Mouse (Mus musculus) midbrain, embryonic 10.5 days (tissue): ENCODE measurements around the gene Syngr3. TPM values are rescaled to one million over a fixed set of nuclear protein-coding genes. Genes with fewer than 3 reads are reported as not detected.

Source experiments
- DNase-seq: peaks from one replicate; pipeline ENCODE4 v3.0.0-alpha.2; 2017; ENCODE audit warnings: low spot score
- H3K27ac ChIP-seq: fragments of 300-500 bp; sonication (generic); replicated peaks from 2 replicates; pipeline ENCODE4 v1.5.1; 2016; ENCODE audit warnings: mild to moderate bottlenecking
- H3K27me3 ChIP-seq: fragments of 300-500 bp; sonication (generic); 2 replicates; pipeline ENCODE4 v1.6.1; 2016; ENCODE audit warnings: low read depth, mild to moderate bottlenecking; ENCODE audit not compliant: poor library complexity, severe bottlenecking
- H3K36me3 ChIP-seq: fragments of 300-500 bp; sonication (generic); 2 replicates; pipeline ENCODE4 v1.6.1; 2016; ENCODE audit warnings: mild to moderate bottlenecking, moderate library complexity
- H3K4me1 ChIP-seq: fragments of 300-500 bp; sonication (generic); 2 replicates; pipeline ENCODE4 v1.6.1; 2016
- H3K4me3 ChIP-seq: fragments of 300-500 bp; sonication (generic); 2 replicates; pipeline ENCODE4 v1.5.1; 2016; ENCODE audit warnings: mild to moderate bottlenecking, moderate library complexity
- H3K9me3 ChIP-seq: fragments of 300-500 bp; sonication (generic); replicated peaks from 2 replicates; pipeline ENCODE4 v1.6.1; 2016; ENCODE audit warnings: mild to moderate bottlenecking
- WGBS: fragments of 180-500 bp; shearing (Covaris S2); methylation state at CpG from one replicate; pipeline ENCODE4 v1.1.7; 2016; 5-methylcytosine and 5-hydroxymethylcytosine counted together
- polyA plus RNA-seq: library from polyadenylated mRNA; unstranded; fragments of >200 nt; fragmentation: Nextera tagmentation; extraction: Ambion mirVana; gene quantifications from 2 replicates; pipeline ENCODE4 v1.2.1, GENCODE M21; 2016

The Syngr3 gene
- polyA plus RNA-seq, 1 experiment from 2014 or later = 10.3 TPM

GRCm38 (mm10) chr17:24716166-24716682 is 26.5 kb upstream of the Syngr3 start:
- H3K4me3 ChIP-seq = no peak overlapping the region

GRCm38 (mm10) chr17:24715556-24715955 is 25.8 kb upstream of the Syngr3 start:
- 25% methylated on average over 6 of the region's 6 CpGs for WGBS
- DNase-seq = no peak
- H3K9me3 ChIP-seq = no peaks in the 10 kb centered on the region
- no peak overlapping the region for H3K4me3 ChIP-seq
- H3K36me3 ChIP-seq = peaks cover 31% of the 10 kb centered on the region
- no peaks in the 10 kb centered on the region for H3K27me3 ChIP-seq
- no peak overlapping the region for H3K27ac ChIP-seq
- H3K4me1 ChIP-seq = peaks cover 20% of the 10 kb centered on the region

More at GRCm38 (mm10) chr17:24716166-24716682, 26.5 kb upstream of the Syngr3 start:
- no peak overlapping the region for H3K27ac ChIP-seq
- peaks cover 25% of the 10 kb centered on the region for H3K4me1 ChIP-seq
- no peaks in the 10 kb centered on the region for H3K27me3 ChIP-seq
- DNase-seq = no peak
- H3K36me3 ChIP-seq = peaks cover 37% of the 10 kb centered on the region
- 95% methylated on average over 15 of the region's 15 CpGs for WGBS
- H3K9me3 ChIP-seq = no peaks in the 10 kb centered on the region

- Histone ChIP-seq H3K36me3 (peaks cover 25% of the 10 kb centered on the region), H3K4me1 (peaks cover 22% of the 10 kb centered on the region), H3K4me3 (no peak overlapping the region), H3K9me3 (no peaks in the 10 kb centered on the region), H3K27me3 (no peaks in the 10 kb centered on the region), H3K27ac (no peak overlapping the region)
- 43% methylated on average over 2 of the region's 2 CpGs for WGBS
- no peak for DNase-seq
Measured at GRCm38 (mm10) chr17:24708646-24709045, 18.9 kb upstream of the Syngr3 start.

GRCm38 (mm10) chr17:24707801-24708425 is 18.2 kb upstream of the Syngr3 start:
- Histone ChIP-seq H3K27ac (peak overlapping the region; percentile 87), H3K36me3 (peaks cover 31% of the 10 kb centered on the region), H3K4me3 (peak overlapping the region; percentile 89), H3K27me3 (no peaks in the 10 kb centered on the region), H3K9me3 (no peaks in the 10 kb centered on the region), H3K4me1 (peaks cover 22% of the 10 kb centered on the region)
- 7% methylated on average over 24 of the region's 24 CpGs for WGBS
- DNase-seq = no peak

GRCm38 (mm10) chr17:24706982-24707800 is 17.4 kb upstream of the Syngr3 start, which contains the start of gene Tbl3:
TSS of gene Tbl3 (minus strand) at chr17:24707660.
- Histone ChIP-seq H3K4me1 (peaks cover 22% of the 10 kb centered on the region), H3K27ac (peak within 1 kb of the TSS; percentile 87), H3K9me3 (no peaks in the 10 kb centered on the region), H3K27me3 (no peaks in the 10 kb centered on the region), H3K36me3 (peaks cover 39% of the 10 kb centered on the region), H3K4me3 (peak within 1 kb of the TSS; percentile 89)
- 4% methylated on average over 32 of the region's 32 CpGs for WGBS
- peak; percentile 94 for DNase-seq

DNA sequence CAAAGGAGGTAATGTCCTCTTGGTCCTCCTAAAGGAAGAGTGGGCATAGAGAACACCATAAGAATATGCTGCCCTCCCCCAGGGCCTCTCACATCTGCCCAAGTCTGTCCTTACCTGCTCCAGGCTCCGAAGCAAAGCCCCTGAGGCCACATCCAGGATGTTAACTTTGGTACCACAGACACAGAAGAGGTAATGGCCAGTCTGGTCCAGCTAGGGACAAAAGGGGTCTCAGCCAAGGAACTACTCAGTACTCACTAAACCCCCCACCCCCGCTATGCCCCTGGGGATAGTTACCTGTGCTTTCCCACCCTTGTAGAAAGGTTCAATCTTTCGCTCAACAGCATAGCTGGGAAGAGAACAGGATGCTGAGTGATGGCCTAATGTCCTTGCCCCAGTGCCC is 16.1 kb upstream of the Syngr3 start:
- no peak for DNase-seq
- Histone ChIP-seq H3K4me3 (peak overlapping the region; percentile 89), H3K9me3 (no peaks in the 10 kb centered on the region), H3K27me3 (no peaks in the 10 kb centered on the region), H3K4me1 (peaks cover 22% of the 10 kb centered on the region), H3K27ac (no peak overlapping the region), H3K36me3 (peaks cover 52% of the 10 kb centered on the region)
- WGBS = 91% methylated on average over 3 of the region's 3 CpGs

- Histone ChIP-seq H3K36me3 (peaks cover 68% of the 10 kb centered on the region), H3K4me3 (no peak overlapping the region), H3K4me1 (peaks cover 21% of the 10 kb centered on the region), H3K27me3 (peaks cover 3% of the 10 kb centered on the region; the same call in 1 of the 2 replicates), H3K9me3 (no peaks in the 10 kb centered on the region), H3K27ac (no peak overlapping the region)
- 90% methylated on average over 9 of the region's 9 CpGs for WGBS
- DNase-seq = no peak
Measured at GRCm38 (mm10) chr17:24701251-24701650, 11.5 kb upstream of the Syngr3 start.

- H3K36me3 ChIP-seq = peaks cover 51% of the 10 kb centered on the region
- no peaks in the 10 kb centered on the region for H3K9me3 ChIP-seq
- H3K27ac ChIP-seq = no peak overlapping the region
- H3K4me3 ChIP-seq = no peak overlapping the region
- peaks cover 26% of the 10 kb centered on the region for H3K4me1 ChIP-seq
- H3K27me3 ChIP-seq = peaks cover 3% of the 10 kb centered on the region; the same call in 1 of the 2 replicates
- DNase-seq = no peak
- 86% methylated on average over 2 of the region's 2 CpGs for WGBS
Measured at GRCm38 (mm10) chr17:24699473-24699872, 9.7 kb upstream of the Syngr3 start.

DNA sequence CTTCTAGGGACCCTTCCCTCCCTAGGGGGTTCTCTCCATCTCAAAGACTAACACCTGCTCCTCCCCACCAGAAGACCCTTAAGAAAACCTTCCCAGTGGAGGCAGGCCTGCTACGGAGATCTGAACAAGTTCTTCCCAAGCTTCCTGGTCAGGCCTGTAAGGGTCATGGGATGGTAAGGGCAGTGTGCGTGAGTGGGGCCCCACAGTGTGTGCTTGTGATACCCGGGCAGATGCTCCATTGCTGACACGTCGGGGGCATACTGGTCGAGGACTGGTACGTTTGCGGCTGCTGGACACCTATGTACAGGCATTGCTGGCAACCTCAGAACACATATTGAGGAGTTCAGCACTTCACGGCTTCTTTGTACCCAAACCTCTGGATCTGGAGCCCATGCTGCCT is 9.0 kb upstream of the Syngr3 start:
- H3K36me3 ChIP-seq = peaks cover 49% of the 10 kb centered on the region
- H3K27me3 ChIP-seq = peaks cover 3% of the 10 kb centered on the region; the same call in 1 of the 2 replicates
- no peak overlapping the region for H3K4me3 ChIP-seq
- WGBS = 67% methylated on average over 9 of the region's 9 CpGs
- no peaks in the 10 kb centered on the region for H3K9me3 ChIP-seq
- H3K4me1 ChIP-seq = peaks cover 31% of the 10 kb centered on the region
- no peak for DNase-seq
- H3K27ac ChIP-seq = no peak overlapping the region

DNA sequence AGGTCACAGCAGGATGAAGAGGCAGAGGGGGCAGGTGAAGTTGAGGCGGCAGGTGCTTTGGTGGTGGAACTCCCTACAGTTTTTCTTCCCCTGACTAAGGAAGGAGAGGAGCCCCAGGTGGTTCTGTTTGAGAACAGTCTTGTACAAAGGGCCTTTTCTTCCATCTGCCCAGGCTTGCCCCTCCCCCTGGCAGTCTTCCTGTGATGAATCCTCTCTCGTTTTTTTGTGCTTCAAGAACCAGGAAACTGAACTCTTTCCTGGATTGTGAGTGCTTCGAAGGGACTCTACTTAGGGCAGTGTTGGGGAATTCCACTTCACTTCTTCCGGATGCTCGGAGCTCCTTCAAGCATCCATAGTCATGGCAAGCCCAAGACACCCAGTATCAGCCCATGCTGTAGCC is 8.2 kb upstream of the Syngr3 start:
- Histone ChIP-seq H3K9me3 (no peaks in the 10 kb centered on the region), H3K36me3 (peaks cover 48% of the 10 kb centered on the region), H3K4me1 (peaks cover 31% of the 10 kb centered on the region), H3K27me3 (peaks cover 3% of the 10 kb centered on the region; the same call in 1 of the 2 replicates), H3K4me3 (no peak overlapping the region), H3K27ac (no peak overlapping the region)
- no peak for DNase-seq
- WGBS = 20% methylated on average over 5 of the region's 5 CpGs

GRCm38 (mm10) chr17:24696011-24696697 is 6.4 kb upstream of the Syngr3 start, which contains the start of the genes Gfer and Noxo1:
TSS of gene Gfer (minus strand) at chr17:24696156.
TSS of gene Noxo1 (plus strand) at chr17:24696234.
- Histone ChIP-seq H3K4me3 (peak within 1 kb of the TSS; percentile 88), H3K4me1 (peaks cover 31% of the 10 kb centered on the region), H3K36me3 (peaks cover 41% of the 10 kb centered on the region), H3K27ac (peak within 1 kb of the TSS; percentile 92), H3K9me3 (no peaks in the 10 kb centered on the region), H3K27me3 (peaks cover 16% of the 10 kb centered on the region)
- under 1% methylated on average over 76 of the region's 76 CpGs for WGBS
- peak; percentile 89 for DNase-seq

GRCm38 (mm10) chr17:24695326-24696010 is 5.7 kb upstream of the Syngr3 start:
- no peak for DNase-seq
- no peaks in the 10 kb centered on the region for H3K9me3 ChIP-seq
- peak overlapping the region; percentile 92 for H3K27ac ChIP-seq
- WGBS = 8% methylated on average over 51 of the region's 51 CpGs
- peaks cover 35% of the 10 kb centered on the region for H3K36me3 ChIP-seq
- H3K27me3 ChIP-seq = peaks cover 23% of the 10 kb centered on the region
- H3K4me1 ChIP-seq = peaks cover 31% of the 10 kb centered on the region
- peak overlapping the region; percentile 88 for H3K4me3 ChIP-seq
